Mouse (Mus musculus) liver, postnatal 0 days (tissue): ENCODE results near the gene Rasal1.

Experiments
- CTCF ChIP-seq: sonication (generic); IDR thresholded peaks from 2 replicates; pipeline ENCODE4 v1.5.1; 2016; ENCODE audit warnings: antibody characterized with exemption, low read depth
- EP300 ChIP-seq: IDR thresholded peaks from 2 replicates; pipeline ENCODE4 v1.6.1; 2016; ENCODE audit warnings: antibody characterized with exemption, low read depth, mild to moderate bottlenecking

GRCm38 (mm10) chr5:120599625-120600024 is 49.0 kb upstream of the Rasal1 start:
- no peak for TF ChIP-seq CTCF
- TF ChIP-seq EP300, result peak; percentile 73
